Mouse (Mus musculus) frontal cortex, postnatal 25 days (tissue): Measurements from ENCODE around the gene Crabp2.
"Not testable (repeated sequence)": the region's sequence is repeated elsewhere in the genome, so short reads cannot be mapped to it uniquely, and the experiment has no call there.

Source experiments
- DNase-seq, 2 experiments: peaks; one replicate each; pipeline ENCODE4 v3.0.0; 2022; ENCODE audit warnings: low spot score in 2 of 2

Gene Crabp2

GRCm38 (mm10) chr3:87948378-87949265 lies at the start of gene Crabp2:
Gene Crabp2 (plus strand): TSS chr3:87948666.
- no peak for DNase-seq

- no peak for DNase-seq
Measured at GRCm38 (mm10) chr3:87899266-87899665, 49.2 kb upstream of the Crabp2 start.

- no peak for DNase-seq
Measured at GRCm38 (mm10) chr3:87899776-87900175, 48.7 kb upstream of the Crabp2 start.

GRCm38 (mm10) chr3:87901036-87901624 lies 47.3 kb upstream of the Crabp2 start:
- no peak for DNase-seq

GRCm38 (mm10) chr3:87901959-87902358 lies 46.5 kb upstream of the Crabp2 start:
- not testable (repeated sequence) for DNase-seq

GRCm38 (mm10) chr3:87903821-87904220 lies 44.6 kb upstream of the Crabp2 start:
- DNase-seq: no peak

GRCm38 (mm10) chr3:87905880-87906485 lies 42.5 kb upstream of the Crabp2 start, which contains the start of gene Hdgf:
Gene Hdgf (plus strand): TSS chr3:87906321.
- peak; percentile 73 to 86 for DNase-seq

- peak in 1 of 2 experiments; percentile 53 for DNase-seq
Measured at GRCm38 (mm10) chr3:87906601-87906980, 41.9 kb upstream of the Crabp2 start.

GRCm38 (mm10) chr3:87906981-87907857 lies 41.2 kb upstream of the Crabp2 start:
- no peak for DNase-seq

- no peak for DNase-seq
Measured at GRCm38 (mm10) chr3:87907906-87908305, 40.6 kb upstream of the Crabp2 start.

GRCm38 (mm10) chr3:87909381-87909780 lies 39.1 kb upstream of the Crabp2 start:
- no peak for DNase-seq

GRCm38 (mm10) chr3:87909874-87910273 lies 38.6 kb upstream of the Crabp2 start:
- no peak for DNase-seq

GRCm38 (mm10) chr3:87910573-87911141 lies 37.8 kb upstream of the Crabp2 start:
- no peak for DNase-seq

- DNase-seq: no peak
Measured at GRCm38 (mm10) chr3:87913491-87913890, 35.0 kb upstream of the Crabp2 start.

GRCm38 (mm10) chr3:87913891-87914290 lies 34.6 kb upstream of the Crabp2 start:
- no peak for DNase-seq

- DNase-seq: no peak
Measured at GRCm38 (mm10) chr3:87916990-87917389, 31.5 kb upstream of the Crabp2 start.

- no peak for DNase-seq
Measured at GRCm38 (mm10) chr3:87918551-87918950, 29.9 kb upstream of the Crabp2 start.

- peak; percentile 60 to 69 for DNase-seq
Measured at GRCm38 (mm10) chr3:87919336-87920108, 28.9 kb upstream of the Crabp2 start, which contains the start of gene Mrpl24. Gene Mrpl24 (plus strand): TSS chr3:87919506.

GRCm38 (mm10) chr3:87920270-87920943 lies 28.1 kb upstream of the Crabp2 start:
- DNase-seq: no peak

- no peak for DNase-seq
Measured at GRCm38 (mm10) chr3:87924996-87925395, 23.5 kb upstream of the Crabp2 start.
